Mouse (Mus musculus) spleen, adult 2 months (tissue): ENCODE data around the gene Brdt. TPM values are rescaled to one million over a fixed set of nuclear protein-coding genes. Genes with fewer than 3 reads are reported as not detected.

Experiments
- DNase-seq, 2 experiments: peaks; one replicate each; pipeline versions ENCODE4 v3.0.0 to v3.0.0-alpha.2; 2012 to 2021; ENCODE audit warnings: low spot score in 2 of 2, low read depth in 1 of 2
- H3K27ac ChIP-seq: fragments of 200-500 bp; 2 replicates; pipeline ENCODE4 v1.5.1; 2012; ENCODE audit warnings: low read length, inconsistent platforms; ENCODE audit not compliant: insufficient read depth
- H3K27me3 ChIP-seq: fragments of 200-500 bp; 2 replicates; pipeline ENCODE4 v1.6.1; 2012; ENCODE audit warnings: mild to moderate bottlenecking, moderate library complexity, low read length, inconsistent platforms; ENCODE audit not compliant: control insufficient read depth, insufficient read depth
- H3K36me3 ChIP-seq: fragments of 200-500 bp; 2 replicates; pipeline ENCODE4 v1.6.1; 2012; ENCODE audit warnings: mild to moderate bottlenecking, low read length, inconsistent platforms; ENCODE audit not compliant: control insufficient read depth, insufficient read depth
- H3K4me1 ChIP-seq: fragments of 200-500 bp; 2 replicates; pipeline ENCODE4 v1.6.1; 2011; ENCODE audit warnings: inconsistent platforms; ENCODE audit not compliant: control insufficient read depth, insufficient read depth, insufficient read length
- H3K4me3 ChIP-seq: fragments of 200-500 bp; 2 replicates; pipeline ENCODE4 v1.5.1; 2011; ENCODE audit warnings: mild to moderate bottlenecking, inconsistent platforms; ENCODE audit not compliant: insufficient read depth, insufficient read length; ENCODE audit errors: extremely low read depth
- CTCF ChIP-seq: fragments of 200-500 bp; IDR thresholded peaks from 2 replicates; pipeline ENCODE4 v1.5.1; 2011; ENCODE audit warnings: mild to moderate bottlenecking, inconsistent platforms; ENCODE audit not compliant: insufficient read depth, insufficient read length, insufficient replicate concordance; ENCODE audit errors: extremely low read depth
- POLR2A ChIP-seq: fragments of 200-500 bp; IDR thresholded peaks from 2 replicates; pipeline ENCODE4 v1.6.1; 2011; ENCODE audit warnings: low read depth, low read length, inconsistent platforms
- WGBS: fragments of 180-500 bp; shearing (Covaris S2); methylation state at CpG from one replicate; pipeline ENCODE4 v1.1.7; 2018; 5-methylcytosine and 5-hydroxymethylcytosine counted together
- polyA plus RNA-seq: library from polyadenylated mRNA; depleted of rRNA; stranded (reverse); fragments of >200 nt; gene quantifications from 2 replicates; pipeline ENCODE4 v1.2.3, GENCODE M21; 2012; rRNA removed

The Brdt gene
- 0.39 and 0.60 TPM in 2 replicates for polyA plus RNA-seq

- 92% methylated on average over 30 of the region's 30 CpGs for WGBS
- no peaks in the 10 kb centered on the region for H3K27me3 ChIP-seq
- no peak for DNase-seq
- no peaks in the 10 kb centered on the region for H3K36me3 ChIP-seq
- H3K4me1 ChIP-seq = no peaks in the 10 kb centered on the region
- H3K27ac ChIP-seq = no peak within 1 kb of the TSS
- TF ChIP-seq POLR2A = no peak
- TF ChIP-seq CTCF = no peak
- H3K4me3 ChIP-seq = no peak within 1 kb of the TSS
Observed at GRCm38 (mm10) chr5:107330916-107331421, at the start of gene Brdt. Brdt (plus strand) TSS chr5:107331159.

- WGBS = 78% methylated on average over 9 of the region's 9 CpGs
- Histone ChIP-seq H3K4me1 (no peaks in the 10 kb centered on the region; the same call in 1 of the 2 replicates), H3K27ac (no peak overlapping the region), H3K4me3 (no peak overlapping the region), H3K27me3 (no peaks in the 10 kb centered on the region), H3K36me3 (no peaks in the 10 kb centered on the region)
- no peak for TF ChIP-seq CTCF
- no peak for TF ChIP-seq POLR2A
- DNase-seq = no peak
Observed at GRCm38 (mm10) chr5:107282561-107283307, 48.2 kb upstream of the Brdt start.

GRCm38 (mm10) chr5:107283935-107284524, 46.9 kb upstream of the Brdt start:
- Histone ChIP-seq H3K4me3 (no peak overlapping the region), H3K27me3 (peaks cover 3% of the 10 kb centered on the region), H3K27ac (no peak overlapping the region), H3K36me3 (no peaks in the 10 kb centered on the region), H3K4me1 (peaks cover 3% of the 10 kb centered on the region)
- no peak for DNase-seq
- 76% methylated on average over 10 of the region's 10 CpGs for WGBS
- TF ChIP-seq CTCF (no peak), POLR2A (no peak)

- Histone ChIP-seq H3K36me3 (no peaks in the 10 kb centered on the region), H3K27ac (no peak overlapping the region), H3K4me3 (no peak overlapping the region), H3K4me1 (peaks cover 4% of the 10 kb centered on the region), H3K27me3 (peaks cover 7% of the 10 kb centered on the region)
- 59% methylated on average over 6 of the region's 6 CpGs for WGBS
- no peak for DNase-seq
- TF ChIP-seq CTCF (no peak), POLR2A (no peak)
Observed at GRCm38 (mm10) chr5:107285563-107285962, 45.4 kb upstream of the Brdt start.

GRCm38 (mm10) chr5:107287254-107287907, 43.6 kb upstream of the Brdt start:
- Histone ChIP-seq H3K27me3 (peaks cover 7% of the 10 kb centered on the region), H3K36me3 (no peaks in the 10 kb centered on the region), H3K27ac (0 out of 2 replicates have a peak overlapping the region, but pooled peaks have one; percentile 28), H3K4me1 (peaks cover 4% of the 10 kb centered on the region), H3K4me3 (peak overlapping the region; percentile 31; the same call in 1 of the 2 replicates)
- 32% methylated on average over 6 of the region's 6 CpGs for WGBS
- peak; percentile 48 to 68 for DNase-seq
- TF ChIP-seq POLR2A (no peak), CTCF (peak; percentile 15; the same call in 1 of the 2 replicates)

GRCm38 (mm10) chr5:107287908-107288267, 43.1 kb upstream of the Brdt start:
- H3K4me1 ChIP-seq = peaks cover 4% of the 10 kb centered on the region
- peak overlapping the region; percentile 70; the same call in 1 of the 2 replicates for H3K4me3 ChIP-seq
- no peak for DNase-seq
- peaks cover 7% of the 10 kb centered on the region for H3K27me3 ChIP-seq
- H3K36me3 ChIP-seq = no peaks in the 10 kb centered on the region
- peak overlapping the region; percentile 28; the same call in 1 of the 2 replicates for H3K27ac ChIP-seq
- 71% methylated on average over 5 of the region's 5 CpGs for WGBS
- no peak for TF ChIP-seq POLR2A
- TF ChIP-seq CTCF = no peak
